Mouse (Mus musculus) heart, postnatal 4 days (tissue): ENCODE results near the gene Dmd. TPM values are rescaled to one million over a fixed set of nuclear protein-coding genes. Genes with fewer than 3 reads are reported as not detected.

ENCODE experiments used
- DNase-seq: peaks from one replicate; pipeline ENCODE4 v3.0.0; 2021
- total RNA-seq, 2 experiments: library from RNA; stranded (reverse); gene quantifications; 2 replicates each; pipeline ENCODE4 v1.2.3; 2021

The Dmd gene
- total RNA-seq, 2 experiments from 2014 or later: 87.0 to 93.5 TPM

GRCm38 (mm10) chrX:84435608-84436007 lies 1486.9 kb downstream of the Dmd start:
- DNase-seq: no peak

DNA sequence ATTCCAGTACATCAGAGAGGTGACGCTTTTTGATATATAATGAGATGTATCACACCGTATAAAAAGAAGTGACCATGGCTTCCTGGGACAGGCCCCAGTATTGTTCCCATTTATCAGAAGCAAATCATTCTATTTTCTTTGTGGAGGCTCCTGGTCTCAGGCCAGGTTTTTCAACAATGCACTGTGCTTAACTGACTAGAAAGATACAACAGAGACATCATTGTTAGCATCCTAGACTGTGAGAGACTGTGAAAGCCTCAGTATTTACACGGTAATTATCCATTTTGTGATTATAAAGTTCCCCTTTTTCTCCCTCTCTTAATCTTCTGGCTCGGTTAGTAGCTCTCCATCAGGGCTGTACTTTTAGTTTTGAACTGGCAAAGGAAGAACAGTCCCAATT lies 1487.9 kb downstream of the Dmd start:
- no peak for DNase-seq

DNA sequence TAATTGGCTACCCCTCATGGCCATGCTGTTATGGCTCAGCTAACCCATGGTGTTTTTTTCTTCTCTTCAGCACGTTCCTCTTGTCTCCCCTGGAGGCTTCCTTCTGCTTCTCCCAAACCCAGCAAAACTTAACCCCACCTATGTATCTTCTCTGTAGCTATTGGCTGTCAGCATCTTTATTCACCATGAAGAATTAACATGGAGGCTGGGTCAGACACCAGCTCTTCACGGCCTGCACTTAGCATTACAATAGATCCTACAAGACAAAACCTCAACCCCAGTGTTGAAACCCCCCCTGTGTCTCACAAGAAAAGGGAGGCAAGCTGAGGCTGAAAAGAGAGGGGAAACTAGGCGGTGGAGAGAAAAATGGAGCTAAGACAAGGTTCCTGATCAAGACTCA lies 1494.3 kb downstream of the Dmd start:
- DNase-seq: no peak

DNA sequence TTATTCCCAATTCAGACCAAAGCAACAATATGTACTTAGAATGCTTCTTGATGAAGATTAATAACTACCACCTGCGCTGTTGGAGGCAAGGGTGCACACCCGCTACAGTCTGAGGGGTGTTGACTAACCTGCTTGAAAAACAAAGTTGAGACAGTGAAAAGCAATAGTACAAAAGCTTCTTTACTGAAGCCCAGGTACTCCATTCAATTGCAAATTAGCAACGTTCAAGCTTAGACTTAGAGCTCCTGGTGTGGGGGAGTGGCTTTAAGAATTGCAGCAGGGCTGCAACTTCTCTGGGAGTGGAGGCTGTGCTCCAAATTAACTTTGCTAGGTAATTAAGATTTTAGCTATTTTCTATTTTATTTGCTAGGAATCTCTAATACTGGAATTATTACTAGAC lies 1495.3 kb downstream of the Dmd start:
- DNase-seq: no peak

GRCm38 (mm10) chrX:84444638-84445037 lies 1496.0 kb downstream of the Dmd start:
- DNase-seq: no peak

GRCm38 (mm10) chrX:84454473-84454872 lies 1505.8 kb downstream of the Dmd start:
- DNase-seq: peak; percentile 27

- DNase-seq: no peak
Observed at GRCm38 (mm10) chrX:84514650-84515366, 1566.1 kb downstream of the Dmd start.

GRCm38 (mm10) chrX:84551995-84552394 lies 1603.3 kb downstream of the Dmd start:
- DNase-seq: no peak

DNA sequence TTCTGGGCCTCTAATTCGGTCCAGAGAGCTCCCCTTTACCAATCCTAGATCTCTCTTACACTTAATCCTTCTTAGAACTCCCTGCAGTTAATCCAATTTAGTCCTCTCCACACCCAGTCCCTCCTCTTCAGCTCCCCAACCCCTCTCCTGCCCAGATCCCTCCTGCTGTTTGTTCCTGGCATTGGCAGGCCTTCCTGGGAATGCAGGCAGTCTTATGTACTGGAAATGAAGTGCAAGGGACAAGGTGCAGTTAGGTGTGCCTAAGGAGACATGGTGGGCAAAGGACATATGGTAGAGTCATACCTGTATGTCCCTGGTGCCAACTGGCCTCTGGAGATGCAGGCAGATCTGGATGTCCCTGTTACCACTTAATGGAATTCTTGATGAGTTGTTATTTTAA lies 1604.8 kb downstream of the Dmd start:
- no peak for DNase-seq

- no peak for DNase-seq
Observed at GRCm38 (mm10) chrX:84598476-84598875, 1649.8 kb downstream of the Dmd start.

DNA sequence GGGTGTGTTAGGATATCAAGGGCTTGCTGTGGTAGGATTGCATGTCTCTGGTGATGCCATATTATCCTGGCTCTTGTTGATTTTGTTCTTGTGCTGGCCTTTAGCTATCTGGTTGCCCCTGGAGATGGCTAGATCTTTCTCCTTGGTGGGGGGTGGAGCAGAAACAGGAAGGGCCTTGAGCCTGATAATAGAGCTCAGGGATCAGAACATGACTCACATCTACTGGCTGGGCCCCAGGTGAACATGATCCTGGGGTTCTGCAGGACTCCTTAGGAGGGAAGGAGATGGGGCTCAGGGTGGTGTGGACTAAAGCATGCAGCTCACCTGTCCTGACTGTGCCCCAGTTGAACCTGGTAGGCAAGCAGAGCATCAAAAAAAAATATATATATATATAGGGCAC lies 1691.8 kb downstream of the Dmd start:
- DNase-seq: no peak

DNA sequence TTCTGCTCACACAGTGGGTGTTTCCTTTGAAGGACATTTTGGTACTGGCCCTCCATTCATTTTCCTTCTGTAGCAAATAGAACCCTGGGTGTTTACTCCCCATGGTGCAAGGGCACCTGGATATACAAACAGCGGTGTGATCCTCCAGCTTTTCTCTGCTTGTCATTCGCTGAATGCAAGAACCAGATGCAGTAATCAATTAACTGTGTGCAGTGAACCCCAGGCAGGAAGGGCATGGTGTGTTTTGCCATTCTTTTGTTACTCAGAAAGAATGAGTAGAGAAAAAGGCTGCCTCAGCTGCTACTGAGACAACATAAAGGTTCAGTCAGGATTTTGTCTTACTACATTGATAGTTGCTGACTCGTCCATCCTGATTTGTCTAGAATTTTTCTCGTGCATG lies 1799.0 kb downstream of the Dmd start:
- DNase-seq: no peak

DNA sequence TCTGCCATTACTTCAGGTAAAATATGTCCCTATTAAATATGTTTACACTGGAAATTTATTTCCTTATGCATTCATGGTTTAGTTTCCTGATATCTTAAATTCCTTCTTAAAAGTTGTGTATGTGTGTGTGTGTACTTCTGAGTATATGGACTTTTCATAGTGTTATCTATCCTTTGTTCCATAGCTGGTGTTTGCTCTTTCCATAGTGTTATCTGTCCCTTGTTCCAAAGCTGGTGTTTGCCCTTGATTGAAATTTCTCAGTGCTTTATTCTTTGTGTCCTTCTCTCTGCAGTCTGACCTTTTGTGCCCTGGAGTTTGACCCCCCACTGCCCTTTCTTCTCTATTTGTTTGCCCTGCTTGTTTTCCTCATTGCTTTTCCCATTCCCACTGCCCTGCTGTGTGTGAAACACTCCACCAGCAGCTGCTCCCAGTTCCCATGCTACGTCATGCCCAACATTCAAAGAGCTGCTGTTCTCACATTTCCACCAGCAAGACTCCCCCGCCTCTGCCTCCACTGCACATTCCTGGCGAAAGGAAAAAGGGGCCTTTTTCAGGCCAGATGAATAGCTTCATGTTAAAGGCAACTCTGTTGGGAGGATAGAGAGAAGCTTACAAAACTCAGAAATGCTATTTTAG lies 1911.5 kb downstream of the Dmd start:
- DNase-seq: peak; percentile 13

- DNase-seq: no peak
Observed at GRCm38 (mm10) chrX:84873090-84873489, 1924.4 kb downstream of the Dmd start.

DNA sequence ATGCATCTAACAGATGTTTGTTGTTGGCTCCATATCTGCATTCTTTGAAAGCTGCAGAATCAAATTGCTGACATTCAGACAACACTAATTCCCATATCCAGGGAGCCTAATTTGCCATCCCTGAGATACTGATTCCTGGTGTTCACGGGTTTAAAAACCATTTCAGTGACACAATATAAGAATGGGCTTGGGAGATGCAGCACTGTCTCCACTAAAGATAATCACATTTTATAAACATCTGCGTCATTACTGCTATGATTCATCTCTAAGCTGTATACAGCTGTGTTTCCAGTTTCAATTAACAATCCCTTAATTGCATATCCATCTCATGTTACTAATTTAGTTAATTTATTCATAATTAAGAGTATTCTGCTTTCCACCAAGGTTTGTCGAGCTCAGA lies 1929.5 kb downstream of the Dmd start:
- no peak for DNase-seq

- peak; percentile 13 for DNase-seq
Observed at GRCm38 (mm10) chrX:84932715-84933473, 1984.2 kb downstream of the Dmd start.

DNA sequence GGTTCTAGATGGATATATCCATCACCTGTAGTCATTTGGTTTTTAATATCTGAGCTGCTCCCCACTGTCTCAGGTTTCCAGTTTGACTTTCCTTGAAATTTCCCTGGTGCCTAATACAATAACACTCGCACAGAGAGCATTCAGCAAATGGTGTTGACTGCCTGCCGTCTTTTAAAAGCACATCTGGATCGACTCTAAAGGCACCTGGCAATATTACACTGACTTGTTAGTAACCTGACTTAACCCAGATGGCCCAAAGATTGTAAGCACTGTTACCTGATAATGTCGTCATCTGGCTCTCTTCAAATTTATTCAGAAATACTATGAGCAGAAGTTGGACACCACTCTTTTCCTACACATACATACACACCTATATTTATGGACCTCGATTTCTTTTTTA lies 2011.9 kb downstream of the Dmd start:
- DNase-seq: no peak

DNA sequence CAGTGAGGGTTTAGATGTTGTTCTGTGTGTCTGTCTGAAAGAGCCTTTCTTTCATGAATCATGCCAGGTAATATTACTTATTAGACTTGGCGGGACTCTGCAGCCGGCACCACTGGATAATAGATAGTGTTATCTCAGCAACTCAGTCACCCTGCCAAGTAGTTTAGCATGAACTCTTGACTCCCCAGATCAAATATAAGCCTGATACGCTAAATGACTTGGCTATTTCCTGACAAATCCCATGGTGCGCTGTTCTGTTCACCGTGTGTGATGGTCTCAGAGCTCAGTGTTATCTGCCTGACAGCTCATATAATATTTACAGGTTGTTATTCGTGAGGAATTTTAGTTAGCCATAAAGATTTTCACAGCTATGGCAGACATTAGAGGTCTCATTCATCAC lies 2012.3 kb downstream of the Dmd start:
- no peak for DNase-seq

- no peak for DNase-seq
Observed at GRCm38 (mm10) chrX:85008304-85008703, 2059.6 kb downstream of the Dmd start.

DNA sequence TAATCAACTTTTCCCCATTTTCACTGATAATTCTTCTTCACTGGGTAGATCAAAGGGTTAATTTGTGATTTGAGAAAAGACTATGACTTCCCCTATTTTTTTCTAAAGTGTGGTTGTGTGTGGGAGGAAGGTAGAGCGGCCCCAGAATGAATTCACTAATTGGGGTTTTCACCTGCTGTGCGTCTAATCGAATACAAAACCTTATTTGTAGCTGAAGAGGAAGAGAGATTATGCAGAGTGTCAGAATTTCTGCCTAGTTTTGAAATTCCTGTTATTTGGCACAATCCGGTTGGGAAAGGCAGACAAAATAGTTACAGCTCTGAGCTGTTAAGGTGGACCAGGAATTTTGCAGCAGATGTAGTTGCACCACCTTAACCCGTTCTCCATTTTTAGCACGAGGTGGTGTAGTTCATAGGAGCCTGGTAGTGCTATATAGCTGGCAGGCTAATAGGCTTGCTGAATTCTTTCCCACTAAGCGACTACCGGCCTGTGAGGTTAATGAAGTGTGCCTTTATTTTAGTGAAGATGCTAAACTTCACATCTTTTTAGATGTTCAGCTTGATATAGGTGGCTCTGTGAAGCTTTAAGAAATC lies 2092.9 kb downstream of the Dmd start:
- DNase-seq: no peak

DNA sequence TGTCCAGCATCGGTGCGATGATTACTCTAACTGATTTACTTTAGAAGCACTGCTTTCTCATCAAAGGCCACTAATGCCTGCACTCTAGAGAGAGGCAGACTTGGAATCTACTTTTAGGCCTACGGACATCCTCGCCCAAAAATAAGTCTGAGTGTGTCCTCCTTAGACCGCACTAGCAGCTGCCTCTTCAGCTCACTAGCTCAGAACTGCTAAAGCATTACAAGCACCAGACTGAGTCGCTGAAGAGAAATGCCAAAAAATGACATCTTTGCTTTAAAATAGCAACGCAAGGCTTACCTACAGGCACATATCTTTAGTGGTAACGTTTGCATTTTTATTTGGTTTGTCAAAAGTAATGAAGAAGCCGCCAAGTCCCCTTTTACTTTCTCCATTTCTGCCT lies 2098.0 kb downstream of the Dmd start:
- no peak for DNase-seq

DNA sequence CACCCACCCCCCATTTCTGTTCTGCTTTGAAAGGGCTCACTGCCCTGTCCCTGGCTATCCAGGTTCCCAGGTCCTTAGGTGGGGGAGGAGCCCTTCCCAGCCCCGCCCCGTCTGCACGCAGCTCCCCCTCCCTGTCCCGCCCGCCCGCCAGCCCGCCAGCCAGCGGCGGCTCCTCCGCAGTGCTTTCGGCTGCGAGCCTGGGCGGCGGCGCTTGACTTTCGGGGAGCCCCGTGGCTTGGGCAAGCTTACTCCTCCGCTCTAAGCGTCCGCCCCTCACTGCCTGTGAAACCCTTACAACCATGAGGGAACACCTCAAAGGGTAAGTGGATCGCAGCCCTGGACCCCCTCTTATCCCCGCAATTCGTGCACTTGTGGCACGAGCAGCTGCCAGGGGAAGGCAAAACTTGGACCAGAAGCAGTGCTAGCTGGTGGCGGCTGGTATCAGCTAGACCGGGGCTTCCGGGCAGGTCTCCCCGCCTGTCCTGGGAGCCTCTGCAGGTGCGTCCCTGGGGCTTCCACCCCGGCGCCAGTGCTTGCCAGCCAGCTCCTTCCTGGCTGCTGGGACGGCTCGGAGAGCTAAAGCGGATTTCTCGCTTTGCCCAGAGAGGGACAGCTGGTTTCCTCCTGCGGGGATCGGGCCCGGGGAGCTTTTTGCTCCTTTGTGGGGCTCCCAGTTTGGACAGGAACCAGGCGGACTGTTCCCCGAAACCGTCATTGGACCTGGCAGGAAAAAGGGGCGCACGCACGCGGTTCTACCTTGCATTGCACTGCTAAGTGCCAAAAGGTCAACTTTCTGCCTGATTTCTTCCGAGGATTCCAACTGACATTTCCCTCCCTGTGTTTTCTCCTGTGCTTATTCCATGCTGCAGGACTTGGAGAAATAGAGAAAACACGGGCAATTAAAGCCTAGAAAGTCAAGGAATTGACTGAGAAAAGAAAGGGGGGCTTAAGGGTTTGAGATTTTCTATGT lies 2099.8 kb downstream of the Dmd start:
- DNase-seq: peak; percentile 67
